38 mouse cellular contexts compared by ENCODE assay signal in the genomic region with DNA sequence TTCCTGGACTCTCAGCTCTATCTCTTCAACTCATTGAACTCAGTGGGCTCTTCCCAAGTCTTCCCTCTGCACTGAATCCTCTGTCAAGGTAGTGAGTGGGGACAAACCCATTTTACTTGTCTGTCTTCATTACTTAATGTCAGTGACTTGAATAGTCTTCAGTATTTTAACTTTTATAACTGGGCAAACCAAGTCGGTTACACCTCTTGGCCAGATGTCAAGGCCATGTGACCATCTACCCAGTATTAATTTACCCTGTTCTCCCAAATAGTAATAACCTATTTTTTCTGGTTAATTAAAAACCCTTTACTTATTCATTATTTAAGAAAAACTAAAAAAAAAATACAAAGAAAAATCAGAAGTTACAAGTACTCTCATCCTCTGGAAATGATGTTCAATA. TPM values are rescaled to one million over a fixed set of nuclear protein-coding genes. Genes with fewer than 3 reads are reported as not detected.
"Had no signal": no experiment of that assay in that cellular context is flagged by ENCODE, and none has a peak within 500 bp of the region (broad histone marks: within the 10 kb centered on the region; RNA-seq: fewer than 3 reads in every experiment).

No protein-coding gene starts in this region.

- H3K4me2 ChIP-seq: forebrain, embryonic 15.5 days; heart, embryonic 12.5 days; hindbrain, embryonic 12.5 days; hindbrain, embryonic 14.5 days; intestine, embryonic 15.5 days; limb, embryonic 13.5 days; limb, embryonic 15.5 days; liver, embryonic 11.5 days had no signal

- ATAC-seq: forebrain, embryonic 15.5 days; forebrain, postnatal 0 days; hindbrain, embryonic 16.5 days; inflammation-experienced regulatory T-cells, adult 6 months; intestine, embryonic 15.5 days; intestine, postnatal 0 days had no signal

- H3K4me1 ChIP-seq: forebrain, embryonic 15.5 days; heart, embryonic 10.5 days; heart, embryonic 12.5 days; hindbrain, embryonic 10.5 days; hindbrain, embryonic 12.5 days; intestine, embryonic 15.5 days; limb, embryonic 13.5 days; limb, embryonic 15.5 days had no signal

- H3K9ac ChIP-seq: forebrain, embryonic 15.5 days; forebrain, postnatal 0 days; heart, embryonic 12.5 days; hindbrain, embryonic 12.5 days; hindbrain, embryonic 14.5 days; intestine, embryonic 15.5 days; limb, embryonic 13.5 days; limb, embryonic 15.5 days; liver, embryonic 14.5 days had no signal

- H3K27me3 ChIP-seq: forebrain, embryonic 15.5 days; heart, embryonic 12.5 days; hindbrain, embryonic 12.5 days; intestine, embryonic 15.5 days; limb, embryonic 13.5 days; limb, embryonic 15.5 days had no signal

- H3K36me3 ChIP-seq: forebrain, embryonic 15.5 days; heart, embryonic 10.5 days; heart, embryonic 12.5 days; hindbrain, embryonic 10.5 days; hindbrain, embryonic 12.5 days; intestine, embryonic 15.5 days; limb, embryonic 15.5 days had no signal

- H3K9me3 ChIP-seq: forebrain, embryonic 15.5 days; heart, embryonic 10.5 days; heart, embryonic 12.5 days; hindbrain, embryonic 10.5 days; hindbrain, embryonic 12.5 days; intestine, embryonic 15.5 days; limb, embryonic 13.5 days; limb, embryonic 15.5 days had no signal

- H3K4me3 ChIP-seq: forebrain, embryonic 15.5 days; gastrocnemius, adult 2 months; heart, embryonic 10.5 days; heart, embryonic 12.5 days; hindbrain, embryonic 10.5 days; hindbrain, embryonic 12.5 days; intestine, embryonic 15.5 days; limb, embryonic 13.5 days; limb, embryonic 15.5 days had no signal

- DNase-seq: forebrain, postnatal 0 days; gastrocnemius, adult 2 months; gastrocnemius, postnatal 10 days; gastrocnemius, postnatal 25 days; heart, adult 18-20 months; heart, postnatal 10 days; heart, postnatal 4 days; layer of hippocampus, adult 9-11 months; layer of hippocampus, postnatal 36 days; left cerebral cortex, postnatal 4 days; lung, adult 18-20 months had no signal

- H3K27ac ChIP-seq: forebrain, embryonic 15.5 days; gastrocnemius, adult 2 months; heart, embryonic 10.5 days; hindbrain, embryonic 10.5 days; hindbrain, embryonic 12.5 days; hindbrain, embryonic 14.5 days; intestine, embryonic 15.5 days; limb, embryonic 13.5 days; limb, embryonic 15.5 days; liver, embryonic 14.5 days had no signal

RNA-seq across cellular contexts. Expression of a gene that starts 13.7 kb away (rescaled TPM):
- total RNA-seq: granulocyte monocyte progenitor cell, adult 5-6 weeks had no signal

RNA-seq across cellular contexts. Expression of a gene that starts 20.1 kb away (rescaled TPM):
- total RNA-seq: forebrain, postnatal 0 days; gastrocnemius, adult 2 months; gastrocnemius, postnatal 10 days; gastrocnemius, postnatal 25 days; granulocyte monocyte progenitor cell, adult 5-6 weeks; heart, adult 18-20 months; heart, adult 8-10 months; heart, postnatal 10 days; heart, postnatal 25 days; heart, postnatal 4 days; layer of hippocampus, adult 18-20 months; layer of hippocampus, postnatal 14 days; left cerebral cortex, adult 18-20 months; left cerebral cortex, adult 8-10 months; left cerebral cortex, postnatal 10 days; left cerebral cortex, postnatal 25 days; left cerebral cortex, postnatal 4 days had no signal
- polyA plus RNA-seq: frontal cortex, adult 2 months; large intestine, adult 2 months had no signal

RNA-seq across cellular contexts. Expression of a gene that starts 49.9 kb away (rescaled TPM):
- total RNA-seq: gastrocnemius, adult 2 months; gastrocnemius, postnatal 10 days; gastrocnemius, postnatal 25 days; granulocyte monocyte progenitor cell, adult 5-6 weeks; heart, adult 18-20 months; heart, adult 8-10 months; heart, postnatal 10 days; heart, postnatal 25 days; heart, postnatal 4 days had no signal
- polyA plus RNA-seq: heart, embryonic 16.5 days; inflammation-experienced regulatory T-cells, adult 6 months; liver, embryonic 11.5 days; liver, embryonic 16.5 days had no signal
